Mouse (Mus musculus) liver, embryonic 14.5 days (tissue): ENCODE results near the gene Ifitm2.

Experiments
- CTCF ChIP-seq: IDR thresholded peaks from 2 replicates; pipeline ENCODE4 v1.5.1; 2016; ENCODE audit warnings: antibody characterized with exemption, low read depth, control low read depth
- EP300 ChIP-seq: IDR thresholded peaks from 2 replicates; pipeline ENCODE4 v1.6.1; 2016; ENCODE audit warnings: antibody characterized with exemption, low read depth

DNA sequence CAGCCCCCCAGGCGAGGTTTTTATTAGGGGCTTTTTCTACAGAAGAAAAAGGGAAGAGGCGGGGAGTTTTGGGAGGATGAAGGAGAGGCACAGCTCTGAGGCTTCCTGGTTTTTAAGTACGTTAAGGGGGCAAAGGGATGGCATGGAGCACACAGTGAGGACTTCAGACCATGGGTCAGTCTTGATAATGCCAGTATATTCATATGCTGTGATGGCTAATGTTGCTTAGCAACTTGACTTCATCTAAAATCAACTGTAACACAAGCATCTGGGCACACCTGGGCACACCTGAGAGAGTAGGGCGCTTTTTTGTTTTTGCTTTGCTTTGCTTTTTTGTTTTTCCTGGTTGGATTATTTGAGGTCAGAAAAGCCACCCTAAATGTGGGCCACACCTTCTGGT is 11.1 kb upstream of the Ifitm2 start, which contains the start of gene Ifitm1:
- TF ChIP-seq CTCF = no peak
- no peak for TF ChIP-seq EP300
